Mouse (Mus musculus): ENCODE data around the gene Tmem185a. TPM values are rescaled to one million over a fixed set of nuclear protein-coding genes. Genes with fewer than 3 reads are reported as not detected.
A peak's percentile ranks its signal among the peaks of the same experiment; 100 is the strongest.
"Not testable (repeated sequence)": the region's sequence is repeated elsewhere in the genome, so short reads cannot be mapped to it uniquely, and the experiment has no call there.

The Tmem185a gene
- 48.9 and 50.8 TPM in 2 replicates for polyA plus RNA-seq (2015; fragmentation: Nextera tagmentation; extraction: Ambion mirVana)

- no peaks in the 10 kb centered on the region for H3K27me3 ChIP-seq (replicated peaks; ENCODE audit: control insufficient read depth, insufficient read depth, low read length)
- 19% methylated on average over 32 of the region's 42 CpGs for WGBS
- H3K27ac ChIP-seq (ENCODE audit: low read depth, low read length), result peak within 1 kb of the TSS; percentile 84
- no peaks in the 10 kb centered on the region for H3K9me3 ChIP-seq (ENCODE audit: control insufficient read depth, low read length)
- peak; percentile 96 for ATAC-seq
- H3K4me2 ChIP-seq (ENCODE audit: low read length), result peak within 1 kb of the TSS; percentile 57
- peak within 1 kb of the TSS; percentile 71 for H3K9ac ChIP-seq (ENCODE audit: low read depth, low read length)
- H3K4me1 ChIP-seq (ENCODE audit: control insufficient read depth, insufficient read depth, low read depth, low read length), result peaks cover 4% of the 10 kb centered on the region; the same call in 1 of the 2 replicates
- H3K4me3 ChIP-seq (ENCODE audit: low read length), result peak within 1 kb of the TSS; percentile 62
- no peaks in the 10 kb centered on the region for H3K36me3 ChIP-seq (ENCODE audit: control insufficient read depth, insufficient read depth, low read length)
Measured at GRCm38 (mm10) chrX:70476792-70477776, at the start of gene Tmem185a. TSS of gene Tmem185a (minus strand) at chrX:70477180.

- 75% methylated on average over 3 of the region's 3 CpGs for WGBS
Measured at GRCm38 (mm10) chrX:70514413-70514812, 37.4 kb upstream of the Tmem185a start.

GRCm38 (mm10) chrX:70487328-70487727 lies 10.3 kb upstream of the Tmem185a start:
- not testable (repeated sequence) for H3K36me3 ChIP-seq (ENCODE audit: control insufficient read depth, insufficient read depth, low read length); H3K27ac ChIP-seq (ENCODE audit: low read depth, low read length); H3K27me3 ChIP-seq (replicated peaks; ENCODE audit: control insufficient read depth, insufficient read depth, low read length); H3K4me1 ChIP-seq (ENCODE audit: control insufficient read depth, insufficient read depth, low read depth, low read length); H3K9ac ChIP-seq (ENCODE audit: low read depth, low read length); ATAC-seq; H3K4me2 ChIP-seq (ENCODE audit: low read length); H3K4me3 ChIP-seq (ENCODE audit: low read length); H3K9me3 ChIP-seq (ENCODE audit: control insufficient read depth, low read length)
- no CpG with 5 or more reads among the region's 1 CpGs for WGBS

More at GRCm38 (mm10) chrX:70514413-70514812, 37.4 kb upstream of the Tmem185a start:
- H3K9me3 ChIP-seq (ENCODE audit: control insufficient read depth, low read length); ATAC-seq; H3K4me1 ChIP-seq (ENCODE audit: control insufficient read depth, insufficient read depth, low read depth, low read length); H3K9ac ChIP-seq (ENCODE audit: low read depth, low read length); H3K4me2 ChIP-seq (ENCODE audit: low read length); H3K27ac ChIP-seq (ENCODE audit: low read depth, low read length); H3K4me3 ChIP-seq (ENCODE audit: low read length); H3K27me3 ChIP-seq (replicated peaks; ENCODE audit: control insufficient read depth, insufficient read depth, low read length); H3K36me3 ChIP-seq (ENCODE audit: control insufficient read depth, insufficient read depth, low read length): not testable (repeated sequence)

DNA sequence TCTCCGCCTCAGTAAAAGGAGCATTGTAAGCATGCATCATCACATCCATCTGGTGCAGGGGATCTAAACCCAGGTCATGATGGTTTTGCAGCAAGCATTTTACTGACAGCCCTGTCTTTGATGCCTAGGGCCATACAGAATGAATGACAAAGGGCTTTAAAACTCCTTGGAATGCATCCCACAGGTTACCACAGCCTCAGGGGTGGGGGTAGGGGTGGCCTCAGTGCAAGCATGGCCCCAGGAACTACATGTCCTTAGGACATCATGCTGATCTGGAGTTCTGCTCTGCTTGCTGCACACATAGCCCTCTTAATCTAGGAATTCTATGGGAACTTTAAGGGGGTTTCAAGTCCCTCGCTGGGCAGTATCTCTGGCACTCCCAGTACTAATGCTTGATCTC lies 5.2 kb upstream of the Tmem185a start:
- 43% methylated on average over 2 of the region's 2 CpGs for WGBS
- H3K27ac ChIP-seq (ENCODE audit: low read depth, low read length), result no peak overlapping the region
- no peaks in the 10 kb centered on the region for H3K36me3 ChIP-seq (ENCODE audit: control insufficient read depth, insufficient read depth, low read length)
- no peaks in the 10 kb centered on the region for H3K9me3 ChIP-seq (ENCODE audit: control insufficient read depth, low read length)
- no peak overlapping the region for H3K4me3 ChIP-seq (ENCODE audit: low read length)
- no peaks in the 10 kb centered on the region for H3K4me1 ChIP-seq (ENCODE audit: control insufficient read depth, insufficient read depth, low read depth, low read length)
- ATAC-seq, result no peak
- no peaks in the 10 kb centered on the region for H3K27me3 ChIP-seq (replicated peaks; ENCODE audit: control insufficient read depth, insufficient read depth, low read length)
- no peak overlapping the region for H3K9ac ChIP-seq (ENCODE audit: low read depth, low read length)
- H3K4me2 ChIP-seq (ENCODE audit: low read length), result no peak overlapping the region

- no peak for ATAC-seq
Measured at GRCm38 (mm10) chrX:70478701-70479100, 1.7 kb upstream of the Tmem185a start.

DNA sequence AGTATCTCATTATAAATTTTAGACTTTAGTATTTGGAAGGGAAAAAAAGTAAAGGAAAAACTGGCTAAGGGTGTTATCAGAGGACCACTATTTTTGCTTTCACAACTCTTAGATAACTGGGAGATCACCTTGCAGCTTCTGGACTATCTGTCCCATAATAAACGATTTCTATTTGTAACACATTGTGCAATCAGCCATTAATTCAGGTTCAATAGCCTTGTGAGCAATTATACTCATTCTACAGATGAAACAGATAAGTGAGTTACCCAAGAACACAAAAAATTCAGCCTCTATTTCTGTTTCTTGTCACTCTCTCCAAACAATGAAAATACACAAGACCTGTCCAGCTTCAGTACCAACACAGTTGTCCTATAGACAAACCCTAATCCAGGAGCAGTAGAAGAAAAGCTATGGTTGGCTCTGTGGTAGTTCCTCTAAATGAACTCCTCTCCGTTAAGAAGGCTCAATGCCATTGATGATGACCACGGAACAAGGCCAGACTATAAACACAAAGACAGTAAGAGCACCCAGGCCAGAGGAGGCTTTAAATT lies 1.7 kb downstream of the Tmem185a start:
- Histone ChIP-seq H3K4me1 (ENCODE audit: control insufficient read depth, insufficient read depth, low read depth, low read length) (peaks cover 4% of the 10 kb centered on the region; the same call in 1 of the 2 replicates), H3K27ac (ENCODE audit: low read depth, low read length) (no peak overlapping the region), H3K9me3 (ENCODE audit: control insufficient read depth, low read length) (no peaks in the 10 kb centered on the region), H3K9ac (ENCODE audit: low read depth, low read length) (no peak overlapping the region), H3K4me3 (ENCODE audit: low read length) (no peak overlapping the region), H3K36me3 (ENCODE audit: control insufficient read depth, insufficient read depth, low read length) (no peaks in the 10 kb centered on the region), H3K27me3 (replicated peaks; ENCODE audit: control insufficient read depth, insufficient read depth, low read length) (no peaks in the 10 kb centered on the region), H3K4me2 (ENCODE audit: low read length) (peak overlapping the region; percentile 57)
- WGBS, result 75% methylated on average over 3 of the region's 3 CpGs
- ATAC-seq, result no peak

More at GRCm38 (mm10) chrX:70478701-70479100, 1.7 kb upstream of the Tmem185a start:
- Histone ChIP-seq H3K4me1 (ENCODE audit: control insufficient read depth, insufficient read depth, low read depth, low read length) (peaks cover 4% of the 10 kb centered on the region; the same call in 1 of the 2 replicates), H3K4me3 (ENCODE audit: low read length) (no peak overlapping the region), H3K27me3 (replicated peaks; ENCODE audit: control insufficient read depth, insufficient read depth, low read length) (no peaks in the 10 kb centered on the region), H3K27ac (ENCODE audit: low read depth, low read length) (no peak overlapping the region), H3K9ac (ENCODE audit: low read depth, low read length) (no peak overlapping the region), H3K4me2 (ENCODE audit: low read length) (no peak overlapping the region), H3K36me3 (ENCODE audit: control insufficient read depth, insufficient read depth, low read length) (no peaks in the 10 kb centered on the region), H3K9me3 (ENCODE audit: control insufficient read depth, low read length) (no peaks in the 10 kb centered on the region)
- WGBS, result 71% methylated on average over 5 of the region's 5 CpGs

- no peak for ATAC-seq
- Histone ChIP-seq H3K4me2 (ENCODE audit: low read length) (no peak overlapping the region), H3K9ac (ENCODE audit: low read depth, low read length) (no peak overlapping the region), H3K27ac (ENCODE audit: low read depth, low read length) (no peak overlapping the region), H3K27me3 (replicated peaks; ENCODE audit: control insufficient read depth, insufficient read depth, low read length) (no peaks in the 10 kb centered on the region), H3K4me3 (ENCODE audit: low read length) (no peak overlapping the region), H3K4me1 (ENCODE audit: control insufficient read depth, insufficient read depth, low read depth, low read length) (no peaks in the 10 kb centered on the region), H3K9me3 (ENCODE audit: control insufficient read depth, low read length) (no peaks in the 10 kb centered on the region), H3K36me3 (ENCODE audit: control insufficient read depth, insufficient read depth, low read length) (no peaks in the 10 kb centered on the region; the same call in 1 of the 2 replicates)
- WGBS, result 61% methylated on average over 1 of the region's 1 CpGs
Measured at GRCm38 (mm10) chrX:70466897-70467296, 10.1 kb downstream of the Tmem185a start.

- H3K9me3 ChIP-seq (ENCODE audit: control insufficient read depth, low read length), result no peaks in the 10 kb centered on the region
- WGBS, result 80% methylated on average over 2 of the region's 2 CpGs
- peaks cover 2% of the 10 kb centered on the region for H3K36me3 ChIP-seq (ENCODE audit: control insufficient read depth, insufficient read depth, low read length)
- H3K27me3 ChIP-seq (replicated peaks; ENCODE audit: control insufficient read depth, insufficient read depth, low read length), result no peaks in the 10 kb centered on the region
- ATAC-seq, result no peak
- no peak overlapping the region for H3K4me2 ChIP-seq (ENCODE audit: low read length)
- H3K4me3 ChIP-seq (ENCODE audit: low read length), result no peak overlapping the region
- no peaks in the 10 kb centered on the region for H3K4me1 ChIP-seq (ENCODE audit: control insufficient read depth, insufficient read depth, low read depth, low read length)
- H3K27ac ChIP-seq (ENCODE audit: low read depth, low read length), result no peak overlapping the region
- no peak overlapping the region for H3K9ac ChIP-seq (ENCODE audit: low read depth, low read length)
Measured at GRCm38 (mm10) chrX:70465489-70465888, 11.5 kb downstream of the Tmem185a start.

DNA sequence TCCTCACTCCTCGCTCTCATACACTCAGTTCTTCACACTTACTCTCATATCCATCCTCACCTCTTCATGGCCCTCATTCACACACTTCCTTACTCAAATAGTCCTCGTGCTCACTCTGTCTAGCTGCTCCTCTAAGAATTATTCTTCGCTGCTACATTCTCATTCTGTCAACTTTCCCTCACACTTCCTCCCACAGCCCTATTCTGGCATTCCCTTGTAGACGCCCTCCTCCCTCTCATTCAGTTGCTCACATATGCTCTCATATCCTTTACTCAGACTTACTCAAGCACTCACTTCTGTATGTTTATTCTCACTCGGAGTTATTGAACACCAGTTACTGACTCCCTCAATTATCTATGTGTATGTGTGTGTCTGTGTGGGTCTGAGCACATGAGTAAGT lies 13.4 kb downstream of the Tmem185a start:
- no peak overlapping the region for H3K4me2 ChIP-seq (ENCODE audit: low read length)

More for the DNA sequence above, 13.4 kb downstream of the Tmem185a start:
- 91% methylated on average over 5 of the region's 5 CpGs for WGBS
- H3K36me3 ChIP-seq (ENCODE audit: control insufficient read depth, insufficient read depth, low read length), result peaks cover 2% of the 10 kb centered on the region
- H3K4me1 ChIP-seq (ENCODE audit: control insufficient read depth, insufficient read depth, low read depth, low read length), result no peaks in the 10 kb centered on the region
- H3K27me3 ChIP-seq (replicated peaks; ENCODE audit: control insufficient read depth, insufficient read depth, low read length), result no peaks in the 10 kb centered on the region
- no peak overlapping the region for H3K9ac ChIP-seq (ENCODE audit: low read depth, low read length)
- no peak overlapping the region for H3K27ac ChIP-seq (ENCODE audit: low read depth, low read length)
- H3K4me3 ChIP-seq (ENCODE audit: low read length), result no peak overlapping the region
- ATAC-seq, result no peak
- H3K9me3 ChIP-seq (ENCODE audit: control insufficient read depth, low read length), result no peaks in the 10 kb centered on the region
